Mouse (Mus musculus): ENCODE measurements at regions not wholly inside any gene's neighbourhood (a gene's known extent, or its start where the extent isn't known, plus 50 kb on each side); places are given as distances from the start of the nearest gene placed in this dataset.
A peak's percentile ranks its signal among the peaks of the same experiment; 100 is the strongest.

- no peak for ATAC-seq
- Histone ChIP-seq H3K36me3 (no peaks in the 10 kb centered on the region), H3K9me3 (no peaks in the 10 kb centered on the region), H3K27me3 (replicated peaks) (no peaks in the 10 kb centered on the region), H3K4me1 (replicated peaks) (no peaks in the 10 kb centered on the region), H3K4me2 (replicated peaks) (no peak overlapping the region), H3K9ac (no peak overlapping the region), H3K4me3 (replicated peaks) (no peak overlapping the region), H3K27ac (no peak overlapping the region)
- WGBS = 78% methylated on average over 2 of the region's 2 CpGs
Observed at GRCm38 (mm10) chr5:28709626-28710025, 242.6 kb upstream of the Shh start.

GRCm38 (mm10) chr5:28704359-28704758 lies 237.3 kb upstream of the Shh start:
- H3K27ac ChIP-seq = no peak overlapping the region
- H3K36me3 ChIP-seq = no peaks in the 10 kb centered on the region
- no peak for ATAC-seq
- H3K4me3 ChIP-seq (replicated peaks) = no peak overlapping the region
- no peak overlapping the region for H3K9ac ChIP-seq
- H3K4me2 ChIP-seq (replicated peaks) = no peak overlapping the region
- H3K9me3 ChIP-seq = no peaks in the 10 kb centered on the region
- H3K4me1 ChIP-seq (replicated peaks) = no peaks in the 10 kb centered on the region
- H3K27me3 ChIP-seq (replicated peaks) = no peaks in the 10 kb centered on the region
- 73% methylated on average over 1 of the region's 1 CpGs for WGBS

- no peak overlapping the region for H3K4me2 ChIP-seq (replicated peaks)
- ATAC-seq = no peak
- WGBS = 81% methylated on average over 3 of the region's 3 CpGs
- H3K9me3 ChIP-seq = no peaks in the 10 kb centered on the region
- H3K27me3 ChIP-seq (replicated peaks) = no peaks in the 10 kb centered on the region
- no peak overlapping the region for H3K4me3 ChIP-seq (replicated peaks)
- H3K36me3 ChIP-seq = no peaks in the 10 kb centered on the region
- H3K4me1 ChIP-seq (replicated peaks) = no peaks in the 10 kb centered on the region
- H3K9ac ChIP-seq = no peak overlapping the region
- H3K27ac ChIP-seq = no peak overlapping the region
Observed at GRCm38 (mm10) chr5:28696966-28697365, 229.9 kb upstream of the Shh start.

GRCm38 (mm10) chr5:28690110-28690509 lies 223.1 kb upstream of the Shh start:
- no peak overlapping the region for H3K27ac ChIP-seq
- H3K27me3 ChIP-seq (replicated peaks) = no peaks in the 10 kb centered on the region
- H3K9ac ChIP-seq = no peak overlapping the region
- 77% methylated on average over 6 of the region's 6 CpGs for WGBS
- no peak overlapping the region for H3K4me2 ChIP-seq (replicated peaks)
- ATAC-seq = no peak
- H3K4me3 ChIP-seq (replicated peaks) = no peak overlapping the region
- no peaks in the 10 kb centered on the region for H3K36me3 ChIP-seq
- peaks cover 3% of the 10 kb centered on the region; the same call in 1 of the 2 replicates for H3K4me1 ChIP-seq (replicated peaks)
- no peaks in the 10 kb centered on the region for H3K9me3 ChIP-seq

- Histone ChIP-seq H3K4me2 (replicated peaks) (no peak overlapping the region), H3K27ac (0 out of 2 replicates have a peak overlapping the region, but pooled peaks have one; percentile 23), H3K4me3 (replicated peaks) (no peak overlapping the region), H3K36me3 (no peaks in the 10 kb centered on the region), H3K4me1 (replicated peaks) (peaks cover 3% of the 10 kb centered on the region; the same call in 1 of the 2 replicates), H3K9ac (no peak overlapping the region), H3K9me3 (no peaks in the 10 kb centered on the region), H3K27me3 (replicated peaks) (no peaks in the 10 kb centered on the region)
- 38% methylated on average over 2 of the region's 2 CpGs for WGBS
- peak; percentile 75 for ATAC-seq
Observed at GRCm38 (mm10) chr5:28689651-28690050, 222.6 kb upstream of the Shh start.

- peak; percentile 93 for ATAC-seq
- Histone ChIP-seq H3K4me3 (replicated peaks) (no peak overlapping the region), H3K27ac (0 out of 2 replicates have a peak overlapping the region, but pooled peaks have one; percentile 23), H3K4me2 (replicated peaks) (no peak overlapping the region), H3K36me3 (no peaks in the 10 kb centered on the region), H3K4me1 (replicated peaks) (peaks cover 3% of the 10 kb centered on the region; the same call in 1 of the 2 replicates), H3K9me3 (no peaks in the 10 kb centered on the region), H3K9ac (no peak overlapping the region), H3K27me3 (replicated peaks) (no peaks in the 10 kb centered on the region)
- 54% methylated on average over 3 of the region's 3 CpGs for WGBS
Observed at GRCm38 (mm10) chr5:28689136-28689535, 222.1 kb upstream of the Shh start.

- Histone ChIP-seq H3K36me3 (no peaks in the 10 kb centered on the region), H3K27ac (no peak overlapping the region), H3K4me2 (replicated peaks) (no peak overlapping the region), H3K9ac (no peak overlapping the region), H3K4me1 (replicated peaks) (no peaks in the 10 kb centered on the region), H3K27me3 (replicated peaks) (no peaks in the 10 kb centered on the region), H3K9me3 (no peaks in the 10 kb centered on the region), H3K4me3 (replicated peaks) (no peak overlapping the region)
- 57% methylated on average over 6 of the region's 6 CpGs for WGBS
- ATAC-seq = peak; percentile 82
Observed at GRCm38 (mm10) chr5:28682821-28683220, 215.8 kb upstream of the Shh start.

- WGBS = 96% methylated on average over 1 of the region's 1 CpGs
- Histone ChIP-seq H3K4me3 (replicated peaks) (no peak overlapping the region), H3K36me3 (no peaks in the 10 kb centered on the region), H3K9ac (no peak overlapping the region), H3K9me3 (no peaks in the 10 kb centered on the region), H3K4me2 (replicated peaks) (no peak overlapping the region), H3K4me1 (replicated peaks) (no peaks in the 10 kb centered on the region), H3K27me3 (replicated peaks) (no peaks in the 10 kb centered on the region), H3K27ac (no peak overlapping the region)
- ATAC-seq = no peak
Observed at GRCm38 (mm10) chr5:28680311-28680710, 213.3 kb upstream of the Shh start.

GRCm38 (mm10) chr5:28679761-28680160 lies 212.7 kb upstream of the Shh start:
- H3K4me1 ChIP-seq (replicated peaks) = no peaks in the 10 kb centered on the region
- no peak overlapping the region for H3K4me2 ChIP-seq (replicated peaks)
- H3K9me3 ChIP-seq = no peaks in the 10 kb centered on the region
- no peak overlapping the region for H3K4me3 ChIP-seq (replicated peaks)
- no peak overlapping the region for H3K27ac ChIP-seq
- no peak overlapping the region for H3K9ac ChIP-seq
- WGBS = 78% methylated on average over 1 of the region's 1 CpGs
- no peaks in the 10 kb centered on the region for H3K27me3 ChIP-seq (replicated peaks)
- no peak for ATAC-seq
- H3K36me3 ChIP-seq = no peaks in the 10 kb centered on the region

GRCm38 (mm10) chr5:28630186-28630585 lies 163.1 kb upstream of the Shh start:
- H3K9ac ChIP-seq = no peak overlapping the region
- H3K27me3 ChIP-seq (replicated peaks) = no peaks in the 10 kb centered on the region
- H3K9me3 ChIP-seq = no peaks in the 10 kb centered on the region
- WGBS = 78% methylated on average over 4 of the region's 4 CpGs
- ATAC-seq = no peak
- H3K4me3 ChIP-seq (replicated peaks) = no peak overlapping the region
- H3K36me3 ChIP-seq = no peaks in the 10 kb centered on the region
- no peak overlapping the region for H3K27ac ChIP-seq
- H3K4me2 ChIP-seq (replicated peaks) = no peak overlapping the region
- H3K4me1 ChIP-seq (replicated peaks) = no peaks in the 10 kb centered on the region

- WGBS = 95% methylated on average over 3 of the region's 3 CpGs
- H3K4me1 ChIP-seq (replicated peaks) = no peaks in the 10 kb centered on the region
- H3K27ac ChIP-seq = no peak overlapping the region
- no peak overlapping the region for H3K4me2 ChIP-seq (replicated peaks)
- no peaks in the 10 kb centered on the region for H3K27me3 ChIP-seq (replicated peaks)
- no peaks in the 10 kb centered on the region for H3K9me3 ChIP-seq
- ATAC-seq = no peak
- no peaks in the 10 kb centered on the region for H3K36me3 ChIP-seq
- H3K4me3 ChIP-seq (replicated peaks) = no peak overlapping the region
- no peak overlapping the region for H3K9ac ChIP-seq
Observed at GRCm38 (mm10) chr5:28611885-28612284, 144.8 kb upstream of the Shh start.

GRCm38 (mm10) chr5:28596537-28597314 lies 129.7 kb upstream of the Shh start:
- peak; percentile 88 for ATAC-seq
- peak overlapping the region; percentile 38; the same call in 1 of the 2 replicates for H3K27ac ChIP-seq

More at GRCm38 (mm10) chr5:28596537-28597314, 129.7 kb upstream of the Shh start:
- H3K4me2 ChIP-seq (replicated peaks) = no peak overlapping the region
- H3K9ac ChIP-seq = no peak overlapping the region
- H3K27me3 ChIP-seq (replicated peaks) = no peaks in the 10 kb centered on the region
- H3K4me1 ChIP-seq (replicated peaks) = no peaks in the 10 kb centered on the region
- 74% methylated on average over 1 of the region's 1 CpGs for WGBS
- H3K4me3 ChIP-seq (replicated peaks) = no peak overlapping the region
- no peaks in the 10 kb centered on the region for H3K9me3 ChIP-seq
- no peaks in the 10 kb centered on the region for H3K36me3 ChIP-seq
